Mouse (Mus musculus) left cerebral cortex, adult 18-20 months (tissue): ENCODE measurements around the gene Gucy2d. TPM values are rescaled to one million over a fixed set of nuclear protein-coding genes. Genes with fewer than 3 reads are reported as not detected.

ENCODE experiments used
- DNase-seq, 2 experiments: peaks; one replicate each; pipeline ENCODE4 v3.0.0; 2021 to 2022; ENCODE audit warnings: low spot score in 2 of 2, mixed read lengths in 1 of 2
- total RNA-seq, 2 experiments: library from RNA; stranded (reverse); gene quantifications; 2 replicates each; pipeline ENCODE4 v1.2.3; 2021

Gucy2d gene
- total RNA-seq, 2 experiments from 2014 or later = not detected

GRCm38 (mm10) chr7:98446873-98447272, 6.7 kb downstream of the Gucy2d start:
- DNase-seq = no peak

- DNase-seq = peak in 1 of 2 experiments; percentile 30
Observed at GRCm38 (mm10) chr7:98447585-98448308, 7.5 kb downstream of the Gucy2d start.

- DNase-seq = no peak
Observed at GRCm38 (mm10) chr7:98448309-98448630, 8.1 kb downstream of the Gucy2d start.

- DNase-seq = no peak
Observed at GRCm38 (mm10) chr7:98449696-98450095, 9.5 kb downstream of the Gucy2d start.

GRCm38 (mm10) chr7:98454397-98455120, 14.3 kb downstream of the Gucy2d start:
- DNase-seq = no peak

- DNase-seq = no peak
Observed at GRCm38 (mm10) chr7:98460319-98460718, 20.1 kb downstream of the Gucy2d start.

- no peak for DNase-seq
Observed at GRCm38 (mm10) chr7:98469089-98469488, 28.9 kb downstream of the Gucy2d start.

- DNase-seq = no peak
Observed at GRCm38 (mm10) chr7:98472529-98472928, 32.3 kb downstream of the Gucy2d start.

- DNase-seq = no peak
Observed at GRCm38 (mm10) chr7:98474558-98474957, 34.3 kb downstream of the Gucy2d start.

GRCm38 (mm10) chr7:98477153-98477552, 36.9 kb downstream of the Gucy2d start:
- peak in 1 of 2 experiments; percentile 20 for DNase-seq

GRCm38 (mm10) chr7:98480481-98480880, 40.3 kb downstream of the Gucy2d start:
- DNase-seq = no peak

- peak; percentile 76 to 80 for DNase-seq
Observed at GRCm38 (mm10) chr7:98481066-98481734, 41.0 kb downstream of the Gucy2d start.

GRCm38 (mm10) chr7:98481861-98482260, 41.6 kb downstream of the Gucy2d start:
- no peak for DNase-seq

- DNase-seq = no peak
Observed at GRCm38 (mm10) chr7:98482551-98483267, 42.5 kb downstream of the Gucy2d start.

- no peak for DNase-seq
Observed at GRCm38 (mm10) chr7:98483268-98483607, 43.0 kb downstream of the Gucy2d start.

- no peak for DNase-seq
Observed at GRCm38 (mm10) chr7:98484878-98485277, 44.7 kb downstream of the Gucy2d start.

- peak; percentile 36 to 54 for DNase-seq
Observed at GRCm38 (mm10) chr7:98485508-98485907, 45.3 kb downstream of the Gucy2d start.

GRCm38 (mm10) chr7:98486471-98486917, 46.3 kb downstream of the Gucy2d start:
- no peak for DNase-seq

- DNase-seq = no peak
Observed at GRCm38 (mm10) chr7:98487202-98487980, 47.2 kb downstream of the Gucy2d start.

GRCm38 (mm10) chr7:98488398-98489130, 48.3 kb downstream of the Gucy2d start:
- no peak for DNase-seq
